Mouse (Mus musculus) MEL (cell line): ENCODE measurements around the gene Map7. TPM values are rescaled to one million over a fixed set of nuclear protein-coding genes. Genes with fewer than 3 reads are reported as not detected.

Source experiments
- DNase-seq: peaks from one replicate; pipeline ENCODE4 v3.0.0; 2011; ENCODE audit warnings: low read depth, low spot score
- H3K27ac ChIP-seq: 2 replicates; pipeline ENCODE4 v1.5.1; 2012; ENCODE audit warnings: low read depth, mild to moderate bottlenecking, control low read depth, low read length, moderate library complexity; ENCODE audit not compliant: control insufficient read depth
- H3K27me3 ChIP-seq, 2 experiments: fragments of 150-350 bp in 1 of 2; sonication (generic) in 1 of 2; 2 replicates each; pipeline ENCODE4 v1.6.1; 2012; ENCODE audit warnings: low read length in 2 of 2, mild to moderate bottlenecking in 2 of 2, improper control_type of control experiment in 1 of 2, moderate library complexity in 1 of 2; ENCODE audit not compliant: insufficient read depth in 2 of 2, control insufficient read depth in 1 of 2
- H3K36me3 ChIP-seq, 2 experiments: 2 replicates each; pipeline ENCODE4 v1.6.1; 2012 to 2014; ENCODE audit warnings: low read length in 2 of 2, improper control_type of control experiment in 1 of 2, inconsistent platforms in 1 of 2, mild to moderate bottlenecking in 1 of 2; ENCODE audit not compliant: insufficient read depth in 2 of 2, control insufficient read depth in 1 of 2
- H3K4me1 ChIP-seq, 2 experiments: fragments of 150-350 bp in 1 of 2; sonication (generic) in 1 of 2; 2 replicates each; pipeline ENCODE4 v1.6.1; 2012; ENCODE audit warnings: low read length in 2 of 2, improper control_type of control experiment in 1 of 2, mild to moderate bottlenecking in 1 of 2; ENCODE audit not compliant: insufficient read depth in 2 of 2, control insufficient read depth in 1 of 2
- H3K4me3 ChIP-seq, 2 experiments: fragments of 150-350 bp in 1 of 2; sonication (generic) in 1 of 2; 2 replicates each; pipeline ENCODE4 v1.5.1; 2012; ENCODE audit warnings: low read depth in 2 of 2, low read length in 2 of 2, mild to moderate bottlenecking in 2 of 2, moderate library complexity in 2 of 2, control low read depth in 1 of 2, improper control_type of control experiment in 1 of 2; ENCODE audit not compliant: control insufficient read depth in 1 of 2, insufficient read depth in 1 of 2
- H3K79me2 ChIP-seq: 2 replicates; pipeline ENCODE4 v1.6.1; 2012; ENCODE audit warnings: mild to moderate bottlenecking, low read length, moderate library complexity; ENCODE audit not compliant: control insufficient read depth, poor library complexity, insufficient read depth
- H3K9ac ChIP-seq: 2 replicates; pipeline ENCODE4 v1.6.1; 2012; ENCODE audit warnings: low read depth, mild to moderate bottlenecking, control low read depth, low read length, moderate library complexity; ENCODE audit not compliant: control insufficient read depth, poor library complexity, severe bottlenecking
- H3K9me3 ChIP-seq: fragments of 150-350 bp; sonication (generic); replicated peaks from 2 replicates; pipeline ENCODE4 v1.6.1; 2012; ENCODE audit warnings: mild to moderate bottlenecking, low read length, improper control_type of control experiment, moderate library complexity; ENCODE audit not compliant: insufficient read depth
- BHLHE40 ChIP-seq: IDR thresholded peaks from 2 replicates; pipeline ENCODE4 v1.6.1; 2012; ENCODE audit warnings: low read depth, mild to moderate bottlenecking, inconsistent platforms, low read length, improper control_type of control experiment, borderline replicate concordance
- CHD2 ChIP-seq: IDR thresholded peaks from 2 replicates; pipeline ENCODE4 v1.6.1; 2011; ENCODE audit warnings: low read length, improper control_type of control experiment
- CTCF ChIP-seq, 3 experiments: IDR thresholded peaks in 2 of 3; conservative IDR thresholded peaks in 1 of 3; 2 replicates each; pipeline ENCODE4 v1.5.1; 2011 to 2012; ENCODE audit warnings: low read length in 3 of 3, low read depth in 2 of 3, mild to moderate bottlenecking in 2 of 3, improper control_type of control experiment in 1 of 3, inconsistent platforms in 1 of 3, mixed read lengths in 1 of 3, moderate library complexity in 1 of 3; ENCODE audit not compliant: control insufficient read depth in 1 of 3, insufficient read depth in 1 of 3, poor library complexity in 1 of 3, severe bottlenecking in 1 of 3
- ELF1 ChIP-seq: IDR thresholded peaks from 2 replicates; pipeline ENCODE4 v1.6.1; 2014; ENCODE audit warnings: low read depth, mild to moderate bottlenecking, inconsistent platforms, low read length, improper control_type of control experiment, moderate library complexity
- ETS1 ChIP-seq: IDR thresholded peaks from 2 replicates; pipeline ENCODE4 v1.6.1; 2012; ENCODE audit warnings: low read depth, mild to moderate bottlenecking, inconsistent platforms, low read length, improper control_type of control experiment, moderate library complexity
- GABPA ChIP-seq: IDR thresholded peaks from 2 replicates; pipeline ENCODE4 v1.6.1; 2012; ENCODE audit warnings: low read depth, mild to moderate bottlenecking, inconsistent platforms, low read length, improper control_type of control experiment, moderate library complexity
- GATA1 ChIP-seq: IDR thresholded peaks from 2 replicates; pipeline ENCODE4 v1.6.1; 2011; ENCODE audit warnings: low read depth, low read length, improper control_type of control experiment
- JUND ChIP-seq: IDR thresholded peaks from 2 replicates; pipeline ENCODE4 v1.6.1; 2011; ENCODE audit warnings: low read depth, mild to moderate bottlenecking, improper control_type of control experiment, low read length
- MAFK ChIP-seq: IDR thresholded peaks from 2 replicates; pipeline ENCODE4 v1.6.1; 2011; ENCODE audit warnings: low read depth, mild to moderate bottlenecking, low read length, improper control_type of control experiment, borderline replicate concordance
- MAX ChIP-seq: IDR thresholded peaks from 2 replicates; pipeline ENCODE4 v1.6.1; 2011; ENCODE audit warnings: low read length, improper control_type of control experiment
- MXI1 ChIP-seq: IDR thresholded peaks from 2 replicates; pipeline ENCODE4 v1.6.1; 2011; ENCODE audit warnings: mild to moderate bottlenecking, low read depth, low read length, improper control_type of control experiment
- MYC ChIP-seq: IDR thresholded peaks from 2 replicates; pipeline ENCODE4 v1.6.1; 2011; ENCODE audit warnings: low read depth, mild to moderate bottlenecking, low read length, improper control_type of control experiment, moderate library complexity
- NRF1 ChIP-seq: IDR thresholded peaks from 2 replicates; pipeline ENCODE4 v1.6.1; 2014; ENCODE audit warnings: low read depth, mild to moderate bottlenecking, inconsistent platforms, low read length, improper control_type of control experiment, moderate library complexity; ENCODE audit not compliant: poor library complexity, insufficient read depth, severe bottlenecking
- POLR2AphosphoS2 ChIP-seq: IDR thresholded peaks from 2 replicates; pipeline ENCODE4 v1.6.1; 2011; ENCODE audit warnings: low read length, improper control_type of control experiment
- SIN3A ChIP-seq: IDR thresholded peaks from 2 replicates; pipeline ENCODE4 v1.6.1; 2012; ENCODE audit warnings: low read length, improper control_type of control experiment, inconsistent platforms
- SMC3 ChIP-seq: IDR thresholded peaks from 2 replicates; pipeline ENCODE4 v1.6.1; 2011; ENCODE audit warnings: low read depth, low read length, improper control_type of control experiment
- TAL1 ChIP-seq: IDR thresholded peaks from 2 replicates; pipeline ENCODE4 v1.6.1; 2012; ENCODE audit warnings: mild to moderate bottlenecking, inconsistent platforms, low read length, moderate library complexity, mixed read lengths
- TBP ChIP-seq: IDR thresholded peaks from 2 replicates; pipeline ENCODE4 v1.8.0; 2011; ENCODE audit warnings: low read depth, low read length, improper control_type of control experiment
- UBTF ChIP-seq: IDR thresholded peaks from 2 replicates; pipeline ENCODE4 v1.6.1; 2012; ENCODE audit warnings: low read depth, mild to moderate bottlenecking, inconsistent platforms, low read length, improper control_type of control experiment, moderate library complexity, borderline replicate concordance; ENCODE audit not compliant: insufficient read depth
- USF1 ChIP-seq: IDR thresholded peaks from 2 replicates; pipeline ENCODE4 v1.6.1; 2014; ENCODE audit warnings: low read depth, mild to moderate bottlenecking, inconsistent platforms, low read length, improper control_type of control experiment, moderate library complexity
- ZC3H11A ChIP-seq: IDR thresholded peaks from 2 replicates; pipeline ENCODE4 v1.6.1; 2012; ENCODE audit warnings: low read depth, mild to moderate bottlenecking, inconsistent platforms, low read length, improper control_type of control experiment
- ZMIZ1 ChIP-seq: IDR thresholded peaks from 2 replicates; pipeline ENCODE4 v1.6.1; 2012; ENCODE audit warnings: low read depth, mild to moderate bottlenecking, inconsistent platforms, low read length, improper control_type of control experiment, moderate library complexity
- ZNF384 ChIP-seq: IDR thresholded peaks from 2 replicates; pipeline ENCODE4 v1.6.1; 2012; ENCODE audit warnings: low read depth, mild to moderate bottlenecking, inconsistent platforms, low read length, improper control_type of control experiment
- polyA plus RNA-seq, 2 experiments: library from polyadenylated mRNA; stranded (reverse) in 1 of 2; unstranded in 1 of 2; fragments of >175 nt in 1 of 2; fragments of >200 nt in 1 of 2; gene quantifications; 2 replicates each; pipeline versions ENCODE4 v1.2.1 to v1.2.4; 2012; ENCODE audit warnings: low replicate concordance in 2 of 2, low read depth in 1 of 2; ENCODE audit not compliant: insufficient read length in 2 of 2, insufficient read depth in 1 of 2, missing spikeins in 1 of 2
- total RNA-seq: library from RNA; depleted of rRNA; stranded (reverse); fragments of 300-350 nt; gene quantifications from 2 replicates; pipeline ENCODE4 v1.2.3, GENCODE M21; 2012

The Map7 gene
- total and polyA plus RNA-seq, 3 experiments, result 3.1 to 9.5 TPM; not detected in 1

GRCm38 (mm10) chr10:20166797-20167196 lies 18.5 kb downstream of the Map7 start:
- Histone ChIP-seq H3K9me3 (no peaks in the 10 kb centered on the region), H3K36me3 (no peaks in the 10 kb centered on the region), H3K27ac (no peak overlapping the region), H3K27me3 (no peaks in the 10 kb centered on the region), H3K4me3 (no peak overlapping the region), H3K9ac (no peak overlapping the region), H3K4me1 (no peaks in the 10 kb centered on the region), H3K79me2 (no peaks in the 10 kb centered on the region)
- TF ChIP-seq GATA1 (no peak), ZMIZ1 (no peak), MAFK (no peak), TBP (no peak), MXI1 (no peak), ELF1 (no peak), SIN3A (no peak), ETS1 (no peak), CTCF (IDR thresholded peaks at IDR 0.05 in 2 of 3, conservative IDR thresholded peaks at IDR 0.05 in 1 of 3; ENCODE audit: control insufficient read depth in 1 of 3, insufficient read depth in 1 of 3, low read depth in 2 of 3, low read length in 3 of 3, poor library complexity in 1 of 3, severe bottlenecking in 1 of 3) (no peak), GABPA (no peak), MYC (no peak), CHD2 (no peak), SMC3 (no peak), JUND (no peak), BHLHE40 (no peak), POLR2AphosphoS2 (no peak), NRF1 (no peak), MAX (no peak), ZC3H11A (no peak)
- DNase-seq, result no peak

DNA sequence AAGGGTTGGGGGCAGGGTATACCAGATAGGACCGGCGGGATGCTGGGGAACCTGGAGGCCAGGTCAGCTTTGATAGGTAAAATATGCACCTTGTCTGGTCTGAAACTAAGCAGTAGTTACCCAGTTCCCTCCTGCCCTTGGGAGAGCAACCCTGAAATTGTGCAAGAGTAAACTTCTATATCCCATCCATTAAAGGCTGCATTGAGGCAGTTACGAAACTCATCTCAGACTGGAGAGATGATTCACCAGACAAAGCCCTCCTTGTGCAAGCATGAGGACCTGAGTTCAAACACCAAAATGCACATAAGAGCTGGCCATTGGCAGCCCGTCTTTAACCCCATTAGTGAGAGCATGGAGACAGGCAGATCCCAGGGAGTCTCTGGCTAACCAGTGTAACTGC lies 19.2 kb downstream of the Map7 start:
- no peak for DNase-seq
- no peaks in the 10 kb centered on the region for H3K79me2 ChIP-seq
- no peaks in the 10 kb centered on the region for H3K36me3 ChIP-seq
- H3K27ac ChIP-seq, result no peak overlapping the region
- no peak overlapping the region for H3K4me3 ChIP-seq
- H3K9ac ChIP-seq, result no peak overlapping the region
- H3K27me3 ChIP-seq, result no peaks in the 10 kb centered on the region
- H3K9me3 ChIP-seq, result no peaks in the 10 kb centered on the region
- H3K4me1 ChIP-seq, result no peaks in the 10 kb centered on the region
- TF ChIP-seq GABPA (no peak), MAFK (no peak), ZC3H11A (no peak), BHLHE40 (no peak), USF1 (no peak), UBTF (no peak), TAL1 (no peak), CTCF (IDR thresholded peaks at IDR 0.05 in 2 of 3, conservative IDR thresholded peaks at IDR 0.05 in 1 of 3; ENCODE audit: control insufficient read depth in 1 of 3, insufficient read depth in 1 of 3, low read depth in 2 of 3, low read length in 3 of 3, poor library complexity in 1 of 3, severe bottlenecking in 1 of 3) (no peak), SIN3A (no peak), ZNF384 (no peak), MYC (no peak)
